Mouse (Mus musculus) c-Kit-negative CD71-positive TER-119-positive erythroid progenitor cells, embryonic 14.5 days (primary cell): ENCODE results near the gene Dars.

Experiments
- DNase-seq: peaks from one replicate; pipeline ENCODE4 v3.0.0-alpha.2; 2013; ENCODE audit warnings: low read depth, low spot score

The Dars gene

GRCm38 (mm10) chr1:128416584-128417532 lies at the start of gene Dars:
Gene Dars, minus strand, starts transcription at chr1:128417368.
- peak; percentile 90 for DNase-seq

DNA sequence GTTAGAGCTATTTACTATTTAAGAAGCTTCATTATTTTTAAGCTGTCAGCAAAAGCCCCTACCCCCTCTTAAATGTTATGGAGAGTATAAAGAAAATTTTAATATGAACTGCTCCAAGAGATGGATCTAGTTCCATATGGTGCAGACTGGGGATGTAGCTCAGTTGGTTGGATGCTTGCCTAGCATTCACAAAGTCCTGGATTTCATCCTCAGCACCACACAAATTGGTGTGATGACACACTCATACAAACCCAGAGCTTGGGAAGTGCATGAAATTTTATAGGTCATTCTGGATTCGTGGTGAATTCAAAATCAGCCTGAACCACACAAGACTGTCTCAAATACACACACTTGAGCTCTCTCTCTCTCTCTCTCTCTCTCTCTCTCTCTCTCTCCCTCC lies 49.7 kb upstream of the Dars start:
- no peak for DNase-seq

DNA sequence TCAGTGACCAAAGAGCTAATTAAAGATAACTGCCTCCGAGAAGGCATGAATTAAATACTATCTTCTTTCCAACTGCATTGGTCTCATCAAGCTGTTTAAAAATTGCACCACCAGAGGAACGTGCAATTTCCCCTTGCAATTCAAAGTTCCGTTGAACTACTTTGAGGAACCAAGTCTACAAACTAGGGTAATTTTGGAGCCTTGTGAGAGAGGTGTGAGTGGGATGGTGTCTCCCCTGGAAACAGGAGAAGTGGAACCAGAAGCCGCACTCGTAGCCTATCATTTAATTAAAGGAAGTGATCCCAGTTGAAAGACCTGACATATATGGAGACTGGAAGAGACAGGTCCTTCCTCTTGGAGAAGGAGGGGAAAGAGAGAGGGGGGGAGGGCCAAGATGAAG lies 46.3 kb upstream of the Dars start:
- DNase-seq = no peak

- DNase-seq = no peak
Measured at GRCm38 (mm10) chr1:128462389-128462788, 45.2 kb upstream of the Dars start.

DNA sequence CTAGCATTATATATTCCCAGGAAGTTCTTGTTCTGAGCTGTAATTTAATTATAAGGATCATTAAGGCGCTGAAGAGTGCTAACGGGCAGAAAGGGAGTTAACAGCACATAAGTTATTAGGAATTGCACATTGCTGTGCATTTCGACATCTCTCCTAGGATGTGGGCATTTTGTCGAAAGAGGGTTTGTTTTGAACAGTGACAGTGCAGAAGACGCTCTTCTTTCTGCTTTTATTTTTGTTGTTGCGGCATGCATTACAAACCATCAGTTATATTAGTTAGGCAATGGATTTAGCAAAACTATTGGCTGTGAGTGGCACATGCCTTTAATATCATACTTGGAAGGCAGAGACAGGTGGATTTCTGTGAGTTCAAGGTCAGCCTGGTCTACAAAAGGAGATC lies 43.6 kb upstream of the Dars start:
- no peak for DNase-seq

DNA sequence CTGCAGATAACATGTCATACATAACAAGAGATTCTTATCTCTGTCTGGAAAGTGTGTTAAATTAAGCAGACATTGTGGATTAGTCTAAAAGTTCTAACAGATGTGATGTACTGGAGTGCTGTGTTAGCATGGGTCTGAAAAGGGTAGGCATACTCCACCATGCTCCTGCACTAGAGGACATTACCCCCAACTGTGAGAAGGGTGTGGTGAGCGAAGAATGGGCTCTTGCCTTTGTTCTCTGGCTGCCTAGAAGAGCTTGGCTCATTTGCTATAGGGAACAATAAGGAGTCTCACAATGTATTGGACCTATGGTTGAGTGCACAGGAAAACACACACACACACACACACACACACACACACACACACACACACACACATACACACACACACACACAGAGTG lies 42.3 kb upstream of the Dars start:
- DNase-seq = no peak

- no peak for DNase-seq
Measured at GRCm38 (mm10) chr1:128459011-128459410, 41.8 kb upstream of the Dars start.

- no peak for DNase-seq
Measured at GRCm38 (mm10) chr1:128456844-128457445, 39.8 kb upstream of the Dars start.

DNA sequence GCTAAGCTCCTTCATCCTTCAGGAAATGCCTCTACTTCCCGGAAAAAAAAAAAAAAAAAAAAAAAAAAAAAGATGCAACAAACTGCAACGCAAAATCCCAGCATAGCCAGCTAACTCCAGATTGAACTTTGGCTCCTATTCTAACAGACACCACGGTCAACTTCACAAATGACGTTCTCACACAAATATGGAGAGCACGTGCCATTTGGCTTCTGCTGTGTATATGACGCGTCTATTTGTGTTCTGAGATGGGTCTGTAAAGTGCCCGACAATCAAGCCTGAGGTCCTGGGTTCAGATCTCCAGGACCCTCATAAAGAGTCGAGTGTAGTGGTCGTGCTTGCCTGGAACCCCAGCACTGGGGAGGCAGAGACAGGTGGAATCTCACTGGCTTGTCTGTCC lies 39.1 kb upstream of the Dars start:
- DNase-seq = no peak

GRCm38 (mm10) chr1:128452210-128452609 lies 35.0 kb upstream of the Dars start:
- DNase-seq = no peak

DNA sequence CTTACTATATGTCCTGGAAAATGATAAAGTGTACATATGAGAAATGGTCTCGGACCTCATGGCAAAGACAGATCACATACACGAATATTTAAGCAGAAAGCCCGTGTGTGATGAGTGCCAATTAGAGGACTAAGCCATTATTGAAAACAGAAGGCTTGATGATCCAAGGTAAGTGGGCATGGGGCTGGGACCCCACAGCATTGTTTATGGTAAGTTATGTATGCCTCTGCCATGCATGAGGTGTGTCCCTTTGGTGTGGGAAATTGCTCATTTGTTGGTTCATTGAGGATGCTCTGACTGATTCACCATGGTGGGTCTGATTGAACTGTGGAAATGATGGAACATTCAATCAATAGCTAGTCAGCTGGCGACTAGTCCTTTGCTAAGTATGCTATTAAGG lies 34.0 kb upstream of the Dars start:
- DNase-seq = no peak

DNA sequence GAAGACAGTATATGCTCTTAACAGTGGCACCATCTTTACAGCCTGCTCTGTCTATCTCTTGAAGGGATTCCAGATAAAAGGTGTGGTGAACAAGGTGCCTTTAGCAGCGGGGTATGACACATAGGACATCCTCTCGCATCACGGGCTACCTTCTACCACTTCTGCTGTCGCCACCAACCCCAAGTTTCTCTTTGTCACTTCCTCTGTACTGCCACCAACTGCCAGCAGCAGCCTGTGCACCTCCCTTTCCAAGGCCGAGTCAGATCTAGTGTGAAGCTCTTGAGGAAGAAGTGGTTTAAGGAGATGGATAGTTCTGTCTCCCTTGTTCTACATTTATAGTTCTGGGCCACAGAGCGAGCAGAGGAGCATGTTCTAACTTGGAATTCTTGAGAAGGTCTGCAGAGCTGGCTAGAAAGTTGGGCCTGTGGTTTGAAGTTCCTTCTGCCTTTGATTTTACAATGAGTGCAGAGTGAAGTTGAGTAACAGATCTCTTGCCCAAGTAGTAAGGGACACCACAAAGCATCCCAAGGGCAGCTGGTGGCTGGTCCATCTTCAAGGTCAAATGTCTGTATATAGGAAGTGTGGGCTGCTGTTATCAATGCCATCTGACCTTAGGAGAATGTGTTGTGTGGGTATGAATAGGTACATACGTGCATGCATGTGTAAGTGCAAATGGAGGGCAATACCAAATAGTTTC lies 30.2 kb upstream of the Dars start:
- DNase-seq = no peak

GRCm38 (mm10) chr1:128443890-128444839 lies 27.0 kb upstream of the Dars start:
- no peak for DNase-seq

GRCm38 (mm10) chr1:128441129-128441473 lies 23.9 kb upstream of the Dars start:
- no peak for DNase-seq

DNA sequence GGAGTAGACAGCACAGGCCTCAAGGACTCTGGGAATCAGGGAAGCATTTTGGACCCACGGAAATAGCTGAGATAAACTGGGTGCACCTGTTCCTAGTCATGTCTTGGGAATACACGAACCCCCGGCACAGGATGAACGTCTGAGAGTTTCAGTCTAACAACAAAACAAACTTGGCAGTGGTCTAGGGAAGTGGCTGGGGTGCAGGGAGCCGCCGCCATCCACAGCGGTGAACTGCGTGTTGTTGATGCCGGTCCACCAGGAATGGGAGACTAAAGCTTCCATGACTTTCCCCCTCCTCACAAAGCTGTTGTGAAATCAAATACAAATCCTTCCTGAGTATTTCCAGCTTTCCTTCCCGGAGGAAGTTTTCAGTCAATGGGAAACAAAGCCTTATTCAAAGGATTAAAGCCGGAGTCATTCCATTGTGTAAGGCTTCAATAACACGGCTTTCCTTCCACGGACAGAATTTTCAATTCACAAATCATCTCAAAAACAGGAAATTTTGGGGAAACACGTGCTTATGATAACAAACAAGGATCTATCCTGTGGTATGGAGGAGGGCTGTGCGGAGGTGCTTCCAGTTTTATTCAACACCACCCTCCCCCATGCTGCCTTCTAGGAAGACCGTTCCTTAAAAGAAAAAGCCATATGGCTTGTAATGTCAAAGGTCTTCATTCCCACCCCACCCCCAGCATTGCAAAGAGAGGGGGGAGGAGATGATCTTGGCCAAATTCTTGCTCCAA lies 23.4 kb upstream of the Dars start:
- no peak for DNase-seq

DNA sequence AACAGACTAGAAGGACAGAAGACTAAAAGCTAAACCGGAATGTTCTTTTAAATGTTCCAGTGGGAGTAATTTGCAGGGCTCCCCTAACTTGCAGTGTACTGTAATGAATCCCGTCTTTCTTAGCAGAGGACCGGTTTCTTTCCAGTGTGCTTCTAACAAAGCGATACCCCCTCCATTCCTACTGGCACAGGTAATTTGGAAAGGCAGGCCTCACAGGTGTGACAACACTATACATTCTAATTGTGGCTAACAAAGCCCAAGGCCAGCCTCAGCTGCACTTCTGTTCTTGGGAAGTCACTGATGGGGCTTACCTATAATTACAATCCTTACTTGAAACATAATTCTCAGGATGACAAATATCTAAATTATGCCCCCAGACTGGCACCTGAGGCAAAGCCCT lies 22.4 kb upstream of the Dars start:
- DNase-seq = no peak

DNA sequence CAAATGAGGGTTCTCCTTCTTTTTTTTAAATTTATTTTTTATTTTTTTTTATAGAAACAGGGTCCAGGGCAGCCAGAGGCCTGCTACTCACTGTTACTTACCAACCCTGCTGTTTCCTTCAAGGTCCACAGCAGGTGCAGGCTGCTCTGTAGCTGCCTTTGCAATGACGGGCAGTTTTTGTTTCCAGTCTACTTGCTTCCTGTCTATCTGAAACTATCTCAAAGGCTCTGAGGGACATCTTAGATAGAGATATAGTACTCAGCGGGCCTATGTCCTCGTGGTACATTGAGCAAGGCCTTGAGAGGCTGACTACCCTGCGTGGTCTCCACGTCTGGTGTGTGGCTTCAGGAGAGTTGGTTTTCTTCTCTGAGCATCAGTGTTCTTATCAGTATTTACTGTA lies 21.4 kb upstream of the Dars start:
- no peak for DNase-seq

- DNase-seq = no peak
Measured at GRCm38 (mm10) chr1:128437276-128437675, 20.1 kb upstream of the Dars start.

DNA sequence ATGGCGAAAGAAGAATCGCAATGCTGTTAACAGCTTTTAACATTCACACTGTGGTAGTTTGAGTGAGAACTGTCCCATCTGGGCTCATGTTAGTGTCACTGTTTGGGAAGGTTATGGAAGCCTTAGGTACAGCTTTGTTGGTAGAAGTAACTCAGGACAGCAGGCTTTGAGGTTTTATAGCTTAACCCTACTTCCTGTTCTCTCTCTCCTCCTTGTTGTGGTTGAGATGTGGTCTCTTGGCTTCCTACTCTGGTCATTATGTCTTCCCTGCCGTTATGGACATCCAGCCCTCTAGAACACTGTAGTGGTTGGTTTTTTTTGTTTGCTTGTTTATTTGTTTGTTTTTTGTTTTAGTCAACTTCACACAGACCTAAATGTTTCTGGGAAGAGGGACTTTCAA lies 18.8 kb upstream of the Dars start:
- no peak for DNase-seq

DNA sequence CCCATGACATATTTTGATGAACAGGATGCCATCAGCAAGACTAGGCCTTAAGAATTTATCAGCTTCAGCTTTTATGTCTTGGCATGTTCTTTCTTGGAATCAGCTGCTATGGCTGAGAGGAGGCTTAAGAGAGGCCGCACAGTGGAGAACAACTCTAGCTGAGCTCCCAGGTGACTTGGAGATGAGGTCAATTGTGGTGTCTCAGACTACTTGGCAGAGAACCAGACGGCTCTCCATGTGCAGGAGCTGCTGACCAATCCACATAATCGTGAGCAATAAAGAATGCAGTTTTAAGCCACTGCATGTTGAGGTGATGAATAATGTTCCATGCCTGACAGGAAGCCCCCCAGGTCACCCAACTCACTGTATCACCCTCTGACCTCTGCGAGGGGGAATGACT lies 18.4 kb upstream of the Dars start:
- no peak for DNase-seq

GRCm38 (mm10) chr1:128424928-128425327 lies 7.8 kb upstream of the Dars start:
- no peak for DNase-seq
